Mouse (Mus musculus) urinary bladder, postnatal 36 days (tissue): ENCODE data around the gene Siah1a.

ENCODE experiments used
- DNase-seq, 2 experiments: peaks; one replicate each; pipeline ENCODE4 v3.0.0; 2022; ENCODE audit warnings: low spot score in 2 of 2, mixed read lengths in 1 of 2

Siah1a gene

DNA sequence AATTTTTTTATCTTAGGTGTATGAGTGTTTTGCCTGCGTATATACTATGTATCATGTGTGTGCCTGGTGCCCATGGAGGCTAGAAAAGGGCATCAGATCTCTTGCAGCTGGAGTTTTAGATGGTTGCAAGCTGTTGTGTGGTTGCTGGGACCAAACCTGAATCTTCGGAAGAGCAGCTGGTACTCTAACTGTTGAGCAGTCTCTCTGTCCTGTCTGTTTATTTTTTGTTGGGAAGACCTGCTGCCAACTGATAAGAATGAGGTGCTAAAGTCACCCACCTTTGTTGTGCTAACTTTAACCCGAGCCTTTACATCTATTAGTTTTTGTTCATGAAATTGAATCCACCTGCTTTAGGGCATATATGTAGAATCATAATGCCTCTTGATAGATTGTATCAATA is 43.3 kb downstream of the Siah1a start:
- DNase-seq = no peak

DNA sequence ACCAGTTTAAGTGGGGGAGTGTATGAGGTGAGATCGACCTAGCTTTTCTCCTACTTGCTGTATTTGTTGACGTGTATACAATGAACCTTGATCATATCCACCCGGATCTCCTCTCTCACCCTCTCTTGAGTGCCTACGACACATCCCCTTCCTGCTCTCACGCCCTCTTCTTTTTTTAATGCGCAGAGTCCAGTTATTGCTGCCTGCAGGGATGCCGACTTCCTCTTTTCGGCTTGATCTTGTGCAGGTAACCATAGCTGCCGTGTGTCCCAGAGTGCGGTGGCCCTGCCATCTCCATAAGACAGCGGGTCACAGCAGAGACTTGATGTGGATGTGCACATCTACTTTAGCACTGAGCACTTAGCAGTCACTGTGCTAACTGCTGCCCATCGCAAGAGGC is 46.3 kb downstream of the Siah1a start:
- DNase-seq = no peak

DNA sequence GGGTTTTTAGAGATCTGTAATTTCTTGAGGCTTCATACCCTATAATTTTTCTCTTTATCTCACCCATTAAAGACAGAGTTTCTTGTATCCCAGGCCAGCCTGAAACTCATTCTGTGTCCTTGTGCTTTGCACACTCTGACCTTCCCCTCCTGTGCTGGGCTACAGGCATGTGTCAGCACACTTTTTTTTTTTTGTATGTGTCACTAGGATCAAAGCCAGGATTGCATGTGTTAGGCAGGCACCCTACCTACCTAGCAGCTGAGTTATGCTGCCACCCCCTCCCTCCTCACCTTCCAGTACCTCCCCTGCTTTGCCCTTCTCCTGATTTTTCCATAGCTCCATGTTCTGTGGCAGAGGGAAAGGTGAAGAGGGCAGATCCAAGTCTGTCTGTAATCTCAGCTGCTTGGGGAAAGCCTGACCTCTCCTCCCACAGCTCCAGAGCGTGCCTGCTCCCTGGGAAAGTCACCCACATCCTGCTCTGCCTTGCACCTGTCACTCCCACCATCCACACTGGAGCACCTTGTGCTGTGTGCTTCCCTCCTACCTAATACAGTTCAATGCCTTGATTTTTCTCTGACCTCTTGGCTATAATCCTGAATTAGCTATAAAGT is 46.8 kb downstream of the Siah1a start:
- DNase-seq = no peak

DNA sequence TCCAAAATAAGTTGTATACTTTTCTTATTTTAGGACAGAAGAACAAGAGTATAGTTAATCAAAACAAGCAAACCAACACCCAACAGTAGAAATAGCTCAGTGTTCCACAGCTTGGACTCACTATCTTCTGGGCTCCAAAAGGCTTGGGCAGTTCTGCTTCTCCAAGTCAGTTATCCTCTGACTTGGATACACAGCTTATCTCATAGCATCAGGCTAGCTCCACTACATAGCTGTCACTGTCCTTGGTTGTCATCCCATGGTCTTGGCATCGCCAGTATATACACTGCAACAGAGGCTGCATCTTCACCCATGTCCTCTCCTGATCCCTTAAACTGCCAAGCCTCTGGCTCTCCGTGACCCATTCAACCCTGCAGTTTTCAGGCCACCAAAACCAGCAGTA is 50.0 kb downstream of the Siah1a start:
- no peak for DNase-seq

DNA sequence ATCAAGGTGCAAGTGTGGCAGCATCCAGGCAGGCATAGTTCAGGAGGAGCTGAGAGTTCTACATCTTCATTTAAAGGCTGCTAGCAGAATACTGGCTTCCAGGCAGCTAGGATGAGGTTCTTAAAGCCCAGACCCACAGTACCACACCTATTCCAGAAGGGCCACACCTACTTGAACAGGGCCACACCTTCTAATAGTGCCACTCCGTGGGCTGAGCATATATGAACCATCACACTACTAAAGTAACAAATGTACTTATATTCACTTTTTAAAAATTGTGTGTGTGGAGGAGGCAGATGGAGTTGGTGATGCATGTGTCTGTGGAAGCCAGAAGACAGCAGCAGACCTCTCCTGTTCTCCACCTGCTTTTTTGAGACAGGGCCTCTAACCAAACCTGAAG is 51.7 kb downstream of the Siah1a start:
- DNase-seq = no peak

DNA sequence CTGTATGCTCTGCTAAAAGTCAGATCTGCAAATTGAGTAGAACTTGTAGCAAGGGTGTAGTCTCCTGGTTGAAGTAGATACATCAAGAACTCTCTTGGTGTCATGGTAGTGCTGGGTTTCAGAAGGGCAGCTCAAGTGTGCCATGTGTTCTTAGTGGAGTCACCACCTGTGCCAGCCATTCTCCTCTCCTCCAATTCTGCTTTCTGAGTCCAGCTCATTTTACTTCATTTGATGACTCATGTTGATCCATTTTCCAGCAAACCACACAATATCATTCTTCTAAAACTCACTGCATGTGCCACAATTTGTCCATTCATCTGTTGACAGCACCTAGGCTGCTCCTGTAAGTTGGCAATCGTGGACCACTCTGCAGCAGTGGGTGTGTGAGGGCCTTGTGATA is 53.6 kb downstream of the Siah1a start:
- no peak for DNase-seq

DNA sequence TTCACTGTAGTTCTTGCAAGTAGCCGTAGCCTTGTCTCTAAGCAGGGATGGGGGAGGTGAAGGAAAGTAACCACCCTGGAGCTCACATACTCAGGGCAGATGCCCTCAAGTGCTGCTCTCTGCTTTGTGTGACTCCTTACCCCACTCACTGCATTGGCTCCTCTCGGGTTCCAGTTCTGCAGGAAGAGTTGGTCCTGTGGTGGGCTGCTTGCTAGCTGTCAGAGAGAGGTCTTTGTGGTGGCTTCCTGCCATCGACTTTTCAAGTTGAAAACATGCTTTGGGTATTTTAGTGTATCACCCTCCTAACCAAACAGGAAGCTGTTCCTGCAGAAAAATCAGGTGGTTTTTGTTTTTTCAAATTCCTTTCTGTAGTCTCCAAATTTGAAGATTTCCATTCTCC is 59.1 kb downstream of the Siah1a start:
- DNase-seq = no peak
